Mouse (Mus musculus) yolk sac, embryonic 10.5 days (tissue): ENCODE measurements around the gene Prmt8.

Experiments used
- DNase-seq: peaks from one replicate; pipeline ENCODE4 v3.0.0-alpha.2; 2017; ENCODE audit warnings: low spot score

Prmt8 gene

GRCm38 (mm10) chr6:127739921-127740320 lies 29.4 kb downstream of the Prmt8 start:
- DNase-seq = no peak

- DNase-seq = no peak
Observed at GRCm38 (mm10) chr6:127735130-127735981, 33.9 kb downstream of the Prmt8 start.

DNA sequence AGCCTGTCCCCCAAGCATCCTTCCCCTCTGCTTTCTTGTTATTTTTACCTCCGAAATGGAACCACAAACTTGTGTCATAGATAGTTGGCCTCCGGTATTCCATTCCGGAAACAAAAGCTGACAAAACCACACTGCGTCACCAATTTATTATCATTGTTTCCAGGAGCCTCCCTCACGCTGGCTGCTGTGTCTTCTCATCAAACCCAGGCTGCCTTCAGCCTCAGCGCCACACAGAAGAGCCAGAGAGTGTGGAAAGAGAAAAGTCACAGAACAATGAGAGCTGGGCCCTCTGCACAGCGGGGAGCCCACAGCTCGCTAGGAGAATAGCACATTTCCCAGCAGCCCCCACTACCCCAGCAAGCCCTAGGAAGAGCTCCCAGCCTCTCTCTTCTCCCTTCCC lies 46.1 kb downstream of the Prmt8 start:
- no peak for DNase-seq

GRCm38 (mm10) chr6:127719875-127720274 lies 49.4 kb downstream of the Prmt8 start:
- no peak for DNase-seq

DNA sequence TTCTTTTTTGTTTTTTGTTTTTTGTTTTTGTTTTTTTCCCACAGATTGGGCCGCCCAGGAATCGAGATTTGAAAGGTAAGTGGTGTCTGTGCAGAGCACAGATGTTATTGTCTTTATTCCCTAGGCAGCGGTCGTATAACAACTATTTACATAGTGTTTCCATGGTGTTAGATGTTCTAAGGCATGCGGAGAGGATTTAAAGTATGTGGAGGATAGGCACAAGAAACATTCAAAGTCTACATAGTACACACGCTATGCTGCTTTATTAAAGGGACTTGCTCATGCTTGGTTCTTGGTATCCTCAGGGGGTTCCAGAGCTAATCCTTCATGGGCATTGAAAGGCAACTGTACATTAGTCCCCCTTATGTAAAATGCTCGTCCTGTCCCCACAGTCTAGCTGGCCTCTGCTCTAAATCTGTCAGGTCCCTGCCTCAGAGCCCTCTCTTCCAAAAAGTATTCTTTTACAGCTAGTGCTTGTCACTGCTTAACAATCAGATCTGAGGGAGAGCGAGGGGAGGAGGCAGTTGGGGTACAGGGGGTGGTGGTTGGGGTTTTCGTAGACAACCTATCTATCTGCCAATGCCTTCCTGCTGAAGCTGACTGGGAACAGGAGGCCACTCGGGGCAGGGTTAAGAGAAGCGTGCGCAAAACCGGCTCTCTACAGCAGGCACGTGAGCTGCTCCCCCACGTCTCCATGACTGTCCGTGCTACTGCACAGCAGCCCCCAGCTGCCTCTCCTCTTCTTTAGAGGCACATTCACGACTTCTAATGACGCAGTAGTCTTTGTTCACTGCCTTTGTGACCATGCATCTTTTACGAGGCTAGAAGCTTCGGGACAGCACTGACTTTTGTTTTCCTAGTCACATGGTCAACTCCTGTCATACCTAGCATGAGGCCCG lies 51.8 kb downstream of the Prmt8 start:
- DNase-seq = no peak

GRCm38 (mm10) chr6:127715428-127715827 lies 53.8 kb downstream of the Prmt8 start:
- no peak for DNase-seq

DNA sequence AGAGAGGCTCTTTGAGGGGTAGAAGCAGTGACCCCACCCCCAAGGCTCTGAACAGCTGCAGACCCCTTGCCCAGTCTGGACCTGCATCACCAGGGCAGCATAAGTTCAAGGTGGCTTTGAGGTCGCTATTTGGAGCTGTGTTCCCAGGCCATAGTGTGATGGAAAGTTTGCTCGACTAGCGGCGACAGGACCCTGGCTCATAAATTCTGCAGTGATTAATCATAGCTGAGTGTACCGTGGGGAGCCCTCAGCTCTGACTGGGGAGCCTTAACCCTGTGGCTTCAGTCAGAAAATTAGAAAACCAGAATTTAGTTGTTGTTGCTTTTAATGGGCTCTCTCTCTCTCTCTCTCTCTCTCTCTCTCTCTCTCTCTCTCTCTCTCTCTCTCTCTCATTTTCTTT lies 54.4 kb downstream of the Prmt8 start:
- no peak for DNase-seq

GRCm38 (mm10) chr6:127708218-127708628 lies 61.0 kb downstream of the Prmt8 start:
- DNase-seq = peak; percentile 19

GRCm38 (mm10) chr6:127701036-127701783 lies 68.1 kb downstream of the Prmt8 start:
- DNase-seq = no peak

DNA sequence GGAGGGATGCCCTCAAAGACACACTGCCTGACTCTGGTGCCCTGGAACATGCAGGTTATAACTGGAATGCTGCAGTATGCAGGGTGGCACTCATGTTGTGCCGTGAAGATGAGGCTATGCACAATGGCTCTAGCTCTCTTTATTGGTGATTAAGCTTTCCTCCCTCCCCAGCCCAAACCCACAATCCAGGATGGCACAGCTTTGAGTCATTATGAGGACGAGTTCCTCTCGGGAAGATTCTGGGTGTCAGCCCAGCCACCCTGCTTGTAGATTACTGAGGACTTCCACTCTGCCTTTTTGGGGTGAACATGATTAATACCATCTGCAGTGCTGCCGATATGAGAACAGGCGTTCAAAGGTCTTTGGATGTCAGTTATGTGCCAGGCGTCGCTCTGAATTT lies 75.6 kb downstream of the Prmt8 start:
- DNase-seq = no peak

DNA sequence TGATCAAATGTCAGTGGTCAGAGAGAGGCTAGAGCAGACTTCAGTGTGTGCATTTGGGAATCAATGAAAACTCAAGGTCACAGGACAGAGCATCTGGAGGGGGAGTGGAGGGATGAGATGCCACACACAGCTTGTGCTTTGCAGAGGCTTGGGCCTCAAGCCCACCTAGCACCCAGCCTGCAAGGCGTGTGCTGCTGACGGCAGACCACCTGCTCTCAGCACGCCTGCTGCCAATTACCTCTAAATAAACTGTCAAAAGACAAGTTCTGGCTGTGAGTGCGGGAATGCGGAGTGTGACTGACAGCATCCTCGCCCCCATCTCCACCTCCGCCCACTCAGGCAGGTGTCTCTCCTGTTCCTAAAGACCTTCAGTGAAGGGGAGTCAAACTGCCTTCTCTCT lies 77.0 kb downstream of the Prmt8 start:
- DNase-seq = no peak

DNA sequence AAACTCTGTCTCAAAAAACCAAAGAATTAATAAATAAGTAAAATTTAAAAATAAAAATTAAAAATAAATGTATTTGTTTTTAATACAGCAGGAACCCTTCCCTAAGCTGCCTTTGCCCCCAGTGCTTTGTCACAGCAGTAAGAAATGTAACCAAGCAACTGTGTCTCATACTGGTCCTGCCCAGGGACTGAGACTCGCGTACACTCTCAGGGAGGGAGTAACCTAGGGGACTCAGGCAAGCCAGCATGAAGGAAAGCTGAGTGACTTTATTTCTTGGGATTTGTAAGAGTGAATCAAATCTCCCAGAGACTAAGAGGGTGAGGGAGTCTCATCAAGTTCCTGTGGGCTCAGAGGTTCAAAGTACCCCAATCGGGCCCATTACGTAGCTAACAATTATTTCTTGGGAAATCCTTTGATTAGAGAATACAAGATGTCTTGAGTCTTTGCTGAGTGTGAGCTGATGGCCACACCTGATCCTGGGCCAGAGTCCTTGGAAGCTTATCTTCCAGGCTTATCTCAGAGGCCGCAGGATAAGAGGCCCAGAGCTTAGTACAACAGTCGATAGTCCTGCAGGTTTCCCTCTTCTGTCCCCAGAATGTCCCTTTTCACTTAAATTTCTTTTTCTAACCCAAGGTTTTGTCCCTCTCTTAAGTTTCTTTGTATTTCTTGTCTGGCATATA lies 82.0 kb downstream of the Prmt8 start:
- no peak for DNase-seq

DNA sequence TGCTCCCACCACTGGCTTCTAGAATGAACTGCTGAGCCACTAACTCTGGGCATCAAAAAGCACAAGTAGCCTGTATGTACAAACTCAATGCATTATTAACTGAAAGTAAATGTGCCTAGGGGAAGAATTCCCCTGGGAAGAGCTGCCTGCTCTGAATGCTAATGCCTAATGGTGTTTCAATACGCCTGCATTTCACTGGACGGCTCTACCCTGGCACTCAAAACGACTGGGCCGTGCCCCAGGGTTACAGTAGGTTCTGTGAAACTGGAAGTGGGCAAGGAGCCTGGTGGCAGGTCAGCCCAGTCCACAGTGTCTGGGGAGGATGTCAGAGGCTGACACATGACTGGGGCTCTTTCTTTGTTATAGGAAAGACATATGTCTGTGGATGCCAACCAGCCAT lies 84.3 kb downstream of the Prmt8 start:
- DNase-seq = no peak

- DNase-seq = no peak
Observed at GRCm38 (mm10) chr6:127683561-127683960, 85.7 kb downstream of the Prmt8 start.

GRCm38 (mm10) chr6:127680784-127681183 lies 88.5 kb downstream of the Prmt8 start:
- DNase-seq = no peak

DNA sequence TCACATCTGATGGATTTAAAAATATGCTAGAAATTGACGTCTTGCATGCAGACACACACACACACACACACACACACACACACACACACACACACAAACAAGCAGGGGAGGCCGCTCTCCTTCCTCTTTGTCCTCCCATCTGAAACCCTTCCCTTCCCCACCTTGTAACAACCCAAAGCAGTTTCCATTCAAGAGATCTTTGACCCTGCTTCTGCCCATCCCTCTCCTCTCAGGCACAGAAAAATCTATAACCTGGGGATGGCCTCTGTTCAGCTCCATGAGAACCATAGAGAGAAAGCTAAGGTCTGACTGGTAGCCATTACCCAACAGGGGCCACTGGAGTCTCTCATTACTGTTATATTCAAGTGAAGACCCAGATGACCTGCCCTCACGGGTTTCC lies 90.3 kb downstream of the Prmt8 start:
- no peak for DNase-seq

DNA sequence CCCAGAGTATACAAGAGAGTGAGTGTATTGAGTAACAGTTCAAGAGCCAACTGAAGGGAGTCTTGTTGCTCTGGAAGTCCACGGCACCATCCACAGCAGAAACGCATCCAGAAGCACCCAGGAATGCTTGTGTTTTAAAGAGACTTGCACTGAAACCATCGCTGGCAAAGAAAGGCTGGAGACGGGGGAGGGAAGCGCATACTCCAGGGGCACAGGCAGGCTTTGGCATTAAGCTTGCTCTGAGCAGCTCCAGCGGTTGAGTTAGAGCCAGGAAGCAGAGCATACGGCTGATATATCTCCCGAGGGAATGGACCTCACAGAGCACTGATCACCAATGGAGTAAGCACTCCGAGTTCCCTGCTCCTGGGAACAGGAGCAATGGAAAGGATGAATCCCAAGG lies 91.0 kb downstream of the Prmt8 start:
- DNase-seq = no peak

DNA sequence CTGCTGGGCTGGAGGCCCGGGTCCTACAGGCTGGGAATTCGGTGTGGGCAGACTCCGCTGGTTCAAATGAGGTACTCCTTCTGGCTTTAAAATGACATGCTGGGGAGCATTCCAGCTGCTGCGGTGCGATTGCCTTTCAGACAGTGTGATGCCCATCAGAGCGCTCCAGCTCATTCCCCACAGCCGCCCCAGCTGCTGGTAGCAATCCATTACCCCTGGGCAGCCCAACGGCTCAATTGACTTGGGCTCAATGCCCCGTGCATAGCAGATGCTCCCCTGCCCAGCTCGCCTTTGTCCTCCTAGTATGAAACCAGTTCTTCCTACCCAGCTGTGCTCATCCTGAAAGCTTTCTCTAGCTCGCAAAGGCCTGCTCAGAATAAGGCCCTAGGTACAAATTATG lies 92.4 kb downstream of the Prmt8 start:
- DNase-seq = no peak

GRCm38 (mm10) chr6:127672071-127672470 lies 97.2 kb downstream of the Prmt8 start:
- DNase-seq = no peak

DNA sequence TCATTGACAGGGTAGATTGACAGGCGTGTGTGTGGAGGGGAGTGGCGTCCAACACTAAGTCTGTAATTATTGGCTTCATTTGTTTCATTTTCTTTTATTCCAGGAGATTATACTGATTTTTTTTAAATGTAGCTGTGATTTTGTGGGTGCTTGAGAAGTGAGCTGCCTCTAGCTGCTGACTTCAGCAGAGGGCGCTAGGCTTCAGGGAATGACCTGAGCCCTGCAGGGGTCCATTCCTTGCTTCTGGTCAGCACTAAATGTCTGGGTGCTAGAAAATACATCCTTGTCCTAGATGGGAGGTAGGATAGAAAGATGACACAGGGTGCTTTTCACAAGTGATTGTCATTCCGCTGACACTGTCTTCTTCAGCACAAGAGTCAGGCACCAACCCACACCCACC lies 99.2 kb downstream of the Prmt8 start:
- DNase-seq = no peak

GRCm38 (mm10) chr6:127669313-127669712 lies 100.0 kb downstream of the Prmt8 start:
- DNase-seq = no peak

GRCm38 (mm10) chr6:127663263-127663662 lies 106.0 kb downstream of the Prmt8 start:
- no peak for DNase-seq
